Mouse (Mus musculus) forebrain, embryonic 13.5 days (tissue): Measurements from ENCODE around the gene Efnb2. TPM values are rescaled to one million over a fixed set of nuclear protein-coding genes. Genes with fewer than 3 reads are reported as not detected.

Experiments used
- ATAC-seq: fragments of 200-750 bp; cut with Nextera tagmentation; 2 replicates; pipeline ENCODE4 v1.8.0; 2017
- H3K27ac ChIP-seq: fragments of 300-500 bp; sonication (generic); 2 replicates; pipeline ENCODE4 v1.5.1; 2015; ENCODE audit warnings: inconsistent platforms, mild to moderate bottlenecking, moderate library complexity
- H3K27me3 ChIP-seq: fragments of 300-500 bp; sonication (generic); 2 replicates; pipeline ENCODE4 v1.6.1; 2015; ENCODE audit warnings: mild to moderate bottlenecking, inconsistent platforms
- H3K36me3 ChIP-seq: fragments of 300-500 bp; sonication (generic); 2 replicates; pipeline ENCODE4 v1.6.1; 2015; ENCODE audit warnings: mild to moderate bottlenecking, inconsistent platforms; ENCODE audit not compliant: poor library complexity, severe bottlenecking
- H3K4me1 ChIP-seq: fragments of 300-500 bp; sonication (generic); 2 replicates; pipeline ENCODE4 v1.6.1; 2015; ENCODE audit warnings: inconsistent platforms
- H3K4me2 ChIP-seq: fragments of 300-500 bp; sonication (generic); 2 replicates; pipeline ENCODE4 v1.6.1; 2015; ENCODE audit warnings: inconsistent platforms, mild to moderate bottlenecking, moderate library complexity
- H3K4me3 ChIP-seq: fragments of 300-500 bp; sonication (generic); 2 replicates; pipeline ENCODE4 v1.5.1; 2015; ENCODE audit warnings: mild to moderate bottlenecking, inconsistent platforms
- H3K9ac ChIP-seq: fragments of 300-500 bp; sonication (generic); 2 replicates; pipeline ENCODE4 v1.6.1; 2015; ENCODE audit warnings: mild to moderate bottlenecking, inconsistent platforms
- H3K9me3 ChIP-seq: fragments of 300-500 bp; sonication (generic); replicated peaks from 2 replicates; pipeline ENCODE4 v1.6.1; 2016; ENCODE audit warnings: inconsistent platforms
- WGBS: fragments of 180-500 bp; shearing (Covaris S2); methylation state at CpG from one replicate; pipeline ENCODE4 v1.1.7; 2015; 5-methylcytosine and 5-hydroxymethylcytosine counted together
- polyA plus RNA-seq: library from polyadenylated mRNA; unstranded; fragments of >200 nt; fragmentation: Nextera tagmentation; extraction: Ambion mirVana; gene quantifications from 2 replicates; pipeline ENCODE4 v1.2.1, GENCODE M21; 2015

The Efnb2 gene
- 41.7 and 46.8 TPM in 2 replicates for polyA plus RNA-seq

DNA sequence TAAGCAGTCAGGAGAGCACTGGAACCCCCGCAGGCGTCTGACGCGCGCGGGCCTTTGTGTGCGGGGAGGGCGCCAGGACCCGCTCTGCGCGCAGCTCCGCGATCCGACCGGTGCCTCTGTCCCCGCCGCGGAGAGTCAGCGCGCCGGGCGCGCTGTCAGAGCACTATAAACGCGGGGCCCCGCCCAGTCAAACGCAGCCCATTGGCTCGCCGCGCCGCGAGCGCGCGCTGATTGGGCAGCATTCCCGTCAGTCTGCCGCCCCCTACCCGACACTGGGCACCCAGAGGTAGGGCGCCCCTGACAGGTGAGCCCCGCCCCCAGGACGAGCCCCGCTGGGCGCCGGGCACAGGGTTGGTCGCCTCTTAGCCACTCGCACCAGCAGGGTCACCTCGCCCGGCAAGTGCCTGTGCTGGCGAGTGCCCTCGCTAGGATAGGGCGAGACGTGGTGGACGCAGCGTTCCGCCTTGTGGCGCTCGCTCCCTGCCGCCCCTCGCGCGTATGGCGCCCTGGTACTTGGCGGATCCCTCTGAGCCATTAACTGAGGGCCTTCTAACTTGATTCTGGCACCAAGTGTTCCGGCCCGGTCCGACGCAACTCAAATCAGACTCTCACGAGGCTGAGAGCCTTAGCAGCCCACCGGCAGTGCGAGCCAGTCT, at the start of gene Efnb2:
Gene Efnb2, minus strand, starts transcription at position 140 of the 656 bp plus-strand sequence.
- Histone ChIP-seq H3K27ac (peak within 1 kb of the TSS; percentile 91), H3K9me3 (no peaks in the 10 kb centered on the region), H3K4me3 (peak within 1 kb of the TSS; percentile 99), H3K4me1 (peaks cover 9% of the 10 kb centered on the region), H3K36me3 (peaks cover 7% of the 10 kb centered on the region; the same call in 1 of the 2 replicates), H3K4me2 (peak within 1 kb of the TSS; percentile 86), H3K9ac (peak within 1 kb of the TSS; percentile 99), H3K27me3 (no peaks in the 10 kb centered on the region)
- WGBS: 0% methylated on average over 50 of the region's 70 CpGs
- peak; percentile 94 for ATAC-seq

DNA sequence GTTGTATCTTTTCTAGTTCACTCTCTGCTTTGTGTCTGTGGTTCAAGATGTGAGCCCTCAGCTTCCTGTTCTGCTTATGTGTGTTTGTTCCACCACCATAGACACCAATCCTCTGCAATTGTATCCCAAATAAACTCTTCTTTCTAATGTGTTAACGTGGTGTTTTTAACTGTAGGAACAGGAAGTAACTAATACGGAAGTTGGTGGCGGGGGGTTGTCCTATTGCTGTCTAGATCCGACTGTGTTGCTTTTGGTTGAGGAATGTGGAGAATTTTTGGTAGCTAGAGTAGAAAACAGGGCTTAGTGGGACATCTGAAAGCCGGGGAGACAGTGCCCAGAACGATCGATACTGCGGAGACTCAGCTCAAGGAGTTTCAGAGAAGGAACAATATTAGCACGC, 43.8 kb upstream of the Efnb2 start:
- H3K4me2 ChIP-seq: no peak overlapping the region
- no peak overlapping the region for H3K9ac ChIP-seq
- no peaks in the 10 kb centered on the region for H3K9me3 ChIP-seq
- no peaks in the 10 kb centered on the region for H3K4me1 ChIP-seq
- H3K36me3 ChIP-seq: no peaks in the 10 kb centered on the region
- no peak overlapping the region for H3K27ac ChIP-seq
- no peak overlapping the region for H3K4me3 ChIP-seq
- ATAC-seq: no peak
- WGBS: 78% methylated on average over 9 of the region's 9 CpGs
- no peaks in the 10 kb centered on the region for H3K27me3 ChIP-seq

DNA sequence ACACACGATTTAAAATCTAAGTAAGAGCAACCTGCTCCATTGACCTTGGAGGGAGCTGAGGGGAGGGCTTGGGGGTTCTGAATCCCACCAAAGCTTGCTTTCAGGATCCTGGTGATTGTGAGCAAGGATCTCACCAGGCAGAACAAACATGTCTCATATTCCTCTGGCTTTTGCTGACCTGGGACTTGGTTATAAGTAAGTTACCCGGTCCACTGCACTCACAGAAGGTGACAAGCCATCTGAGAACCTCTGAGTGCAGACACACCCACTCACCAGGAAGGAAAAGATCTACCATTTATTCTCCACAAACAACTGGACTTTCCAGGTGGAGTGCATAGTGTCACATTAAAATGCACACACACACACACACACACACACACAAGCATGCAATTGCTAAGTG, 42.6 kb upstream of the Efnb2 start:
- Histone ChIP-seq H3K9ac (no peak overlapping the region), H3K4me3 (no peak overlapping the region), H3K4me2 (no peak overlapping the region), H3K27me3 (no peaks in the 10 kb centered on the region), H3K9me3 (no peaks in the 10 kb centered on the region), H3K4me1 (no peaks in the 10 kb centered on the region), H3K36me3 (no peaks in the 10 kb centered on the region), H3K27ac (no peak overlapping the region)
- no peak for ATAC-seq
- WGBS: 81% methylated on average over 2 of the region's 2 CpGs

- no peaks in the 10 kb centered on the region for H3K9me3 ChIP-seq
- 95% methylated on average over 10 of the region's 10 CpGs for WGBS
- no peaks in the 10 kb centered on the region for H3K36me3 ChIP-seq
- no peak overlapping the region for H3K4me2 ChIP-seq
- H3K4me3 ChIP-seq: no peak overlapping the region
- no peak overlapping the region for H3K27ac ChIP-seq
- no peak for ATAC-seq
- no peaks in the 10 kb centered on the region for H3K27me3 ChIP-seq
- H3K4me1 ChIP-seq: no peaks in the 10 kb centered on the region
- H3K9ac ChIP-seq: no peak overlapping the region
Observed at GRCm38 (mm10) chr8:8700821-8701220, 39.8 kb upstream of the Efnb2 start.

DNA sequence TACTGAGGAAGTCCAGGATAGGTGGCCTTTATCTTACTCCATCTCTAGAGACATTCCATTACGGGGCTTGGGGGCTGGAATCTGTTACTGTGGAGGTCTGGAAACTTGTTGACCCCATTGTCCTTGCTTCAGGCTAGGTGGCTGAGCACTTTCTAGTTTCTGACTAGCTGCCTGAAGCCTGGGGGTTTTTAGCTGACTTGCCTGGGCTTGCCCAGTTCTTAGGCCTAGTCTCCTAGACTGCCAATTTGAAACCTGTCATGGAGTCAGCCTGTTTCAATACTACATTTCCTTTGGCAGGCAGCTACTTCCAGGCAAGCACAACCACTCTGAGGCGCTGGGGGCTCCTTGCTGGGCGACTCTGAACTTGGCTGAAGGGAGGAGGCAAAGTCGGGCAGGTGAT, 39.2 kb upstream of the Efnb2 start:
- no peaks in the 10 kb centered on the region for H3K36me3 ChIP-seq
- no peak for ATAC-seq
- no peak overlapping the region for H3K4me2 ChIP-seq
- 83% methylated on average over 4 of the region's 4 CpGs for WGBS
- no peak overlapping the region for H3K27ac ChIP-seq
- no peaks in the 10 kb centered on the region for H3K4me1 ChIP-seq
- H3K9me3 ChIP-seq: no peaks in the 10 kb centered on the region
- no peak overlapping the region for H3K4me3 ChIP-seq
- H3K9ac ChIP-seq: no peak overlapping the region
- no peaks in the 10 kb centered on the region for H3K27me3 ChIP-seq

DNA sequence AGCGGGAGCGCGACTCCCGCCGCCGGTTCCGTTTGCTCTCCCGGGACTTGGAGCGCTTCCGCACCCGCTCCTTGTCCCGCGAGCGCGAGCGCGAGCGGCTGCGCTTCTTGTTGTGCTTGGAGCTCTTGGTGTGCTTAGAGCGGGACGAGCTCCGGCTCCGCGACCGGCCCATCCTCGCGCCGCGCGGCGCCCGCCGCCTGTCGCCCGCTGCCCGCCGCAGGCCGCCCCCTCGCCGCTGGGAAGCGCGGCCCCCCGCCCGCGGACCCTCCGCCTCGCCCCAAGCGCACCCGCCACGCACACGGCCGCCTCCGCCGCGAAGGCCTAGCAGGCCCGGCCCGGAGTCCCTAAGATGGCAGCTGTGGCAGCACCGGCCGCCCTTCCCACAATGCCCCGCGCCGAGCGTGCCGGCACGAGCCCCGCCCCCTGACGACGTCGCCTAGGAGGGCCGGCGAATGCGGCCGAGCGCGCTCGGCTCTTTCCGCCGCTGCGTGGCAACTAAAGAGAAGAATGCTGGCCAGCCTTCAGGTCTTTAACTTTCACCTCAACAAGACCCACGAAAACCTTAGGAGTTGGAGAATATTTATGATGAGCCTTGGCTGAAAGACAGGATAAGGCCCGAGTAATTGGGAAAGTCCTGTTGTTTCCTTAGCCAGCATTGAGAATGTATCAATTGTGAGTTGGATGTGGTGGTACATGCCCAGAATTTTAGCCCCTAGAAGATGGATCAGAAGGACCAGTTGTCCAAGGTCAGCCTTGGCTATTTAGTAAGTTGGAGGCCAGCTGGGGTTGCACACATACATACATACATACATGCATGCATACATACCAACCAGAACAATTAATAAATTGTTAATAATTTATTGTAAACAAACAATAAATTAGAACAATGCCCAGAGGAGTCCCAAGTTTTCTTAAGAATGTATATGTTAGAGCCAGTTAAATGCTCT, 29.4 kb upstream of the Efnb2 start, which contains the start of gene Arglu1:
Gene Arglu1, minus strand, starts transcription at position 376 of the 947 bp plus-strand sequence.
- Histone ChIP-seq H3K36me3 (no peaks in the 10 kb centered on the region), H3K27ac (peak within 1 kb of the TSS; percentile 97), H3K4me1 (peaks cover 42% of the 10 kb centered on the region), H3K27me3 (no peaks in the 10 kb centered on the region), H3K4me2 (peak within 1 kb of the TSS; percentile 74), H3K9me3 (no peaks in the 10 kb centered on the region), H3K9ac (peak within 1 kb of the TSS; percentile 99), H3K4me3 (peak within 1 kb of the TSS; percentile 69)
- WGBS: under 1% methylated on average over 64 of the region's 81 CpGs
- ATAC-seq: peak; percentile 97

DNA sequence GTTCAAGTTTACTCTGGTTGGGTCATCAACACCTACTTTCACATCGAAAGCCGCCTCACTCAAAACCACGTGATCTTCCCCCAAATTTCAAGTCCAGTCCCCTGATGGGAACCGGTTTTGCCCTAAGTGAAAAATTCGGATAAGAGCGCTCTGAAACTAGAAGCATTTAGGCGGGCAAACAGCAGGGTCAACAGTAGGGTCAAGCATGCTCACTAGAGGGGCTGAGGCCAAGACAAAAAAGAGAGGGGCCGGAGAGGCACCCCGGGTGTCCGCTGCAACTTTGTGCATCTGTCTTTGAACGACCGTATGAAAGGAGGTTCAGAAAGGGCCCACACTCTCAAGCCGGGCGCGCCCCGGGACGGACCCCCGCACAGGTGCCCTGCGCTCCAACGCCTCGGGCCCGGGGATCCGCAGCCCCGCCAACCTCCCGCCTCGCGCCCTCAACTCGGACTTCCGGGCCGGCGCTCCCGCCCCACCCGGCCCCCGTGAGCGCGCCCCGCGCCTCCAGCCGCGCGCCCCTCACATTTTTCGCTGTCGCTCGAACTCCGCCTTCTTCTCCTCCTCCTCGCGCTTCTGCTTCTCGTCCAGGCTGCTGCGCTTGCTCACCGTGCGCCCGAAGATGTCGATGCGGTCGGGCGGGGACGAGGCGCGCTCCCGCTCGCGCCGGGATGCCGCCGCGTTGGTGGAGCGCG, 28.6 kb upstream of the Efnb2 start:
- WGBS: under 1% methylated on average over 43 of the region's 68 CpGs
- H3K36me3 ChIP-seq: no peaks in the 10 kb centered on the region
- peaks cover 47% of the 10 kb centered on the region for H3K4me1 ChIP-seq
- H3K27me3 ChIP-seq: no peaks in the 10 kb centered on the region
- no peaks in the 10 kb centered on the region for H3K9me3 ChIP-seq
- H3K4me2 ChIP-seq: peak overlapping the region; percentile 74
- H3K27ac ChIP-seq: peak overlapping the region; percentile 97
- H3K4me3 ChIP-seq: peak overlapping the region; percentile 69
- peak overlapping the region; percentile 99 for H3K9ac ChIP-seq
- peak; percentile 75 for ATAC-seq

DNA sequence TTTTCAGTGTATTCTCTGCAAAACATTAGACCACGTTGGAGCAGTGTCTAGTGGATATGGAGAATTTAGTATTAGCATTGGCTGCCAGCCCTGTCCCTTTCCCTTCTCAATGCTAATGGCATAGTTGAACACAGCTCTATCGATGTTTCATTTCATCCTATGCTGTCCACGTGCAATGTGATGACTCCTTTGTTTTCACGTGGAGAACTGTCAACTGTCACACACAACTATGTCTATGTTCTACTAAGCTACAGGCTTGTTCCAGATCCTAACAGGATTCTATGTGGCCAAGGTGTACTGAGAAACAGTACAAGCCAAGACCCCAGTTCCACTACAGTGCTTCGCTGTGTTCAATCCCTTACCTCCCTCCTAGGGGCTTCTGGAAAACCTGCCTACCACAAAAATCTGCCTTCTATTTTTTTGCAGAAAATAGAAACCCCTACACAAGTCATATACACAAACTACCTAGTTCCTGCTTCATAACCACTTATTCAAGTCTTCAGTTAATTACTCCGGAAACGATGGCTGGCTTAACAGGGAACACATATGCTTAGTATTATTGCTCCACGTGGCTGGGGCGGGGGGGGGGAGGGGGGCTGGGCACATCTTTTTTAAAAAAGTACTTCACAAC, 27.9 kb upstream of the Efnb2 start:
- no peaks in the 10 kb centered on the region for H3K36me3 ChIP-seq
- peak overlapping the region; percentile 69 for H3K4me3 ChIP-seq
- H3K9me3 ChIP-seq: no peaks in the 10 kb centered on the region
- H3K27ac ChIP-seq: no peak overlapping the region
- peak overlapping the region; percentile 74 for H3K4me2 ChIP-seq
- H3K9ac ChIP-seq: peak overlapping the region; percentile 99
- H3K4me1 ChIP-seq: peaks cover 50% of the 10 kb centered on the region
- 10% methylated on average over 9 of the region's 9 CpGs for WGBS
- peak; percentile 0; the same call in 1 of the 2 replicates for ATAC-seq
- no peaks in the 10 kb centered on the region for H3K27me3 ChIP-seq

GRCm38 (mm10) chr8:8685517-8685916, 24.5 kb upstream of the Efnb2 start:
- peaks cover 27% of the 10 kb centered on the region for H3K36me3 ChIP-seq
- H3K4me2 ChIP-seq: peak overlapping the region; percentile 27
- no peaks in the 10 kb centered on the region for H3K27me3 ChIP-seq
- WGBS: 90% methylated on average over 2 of the region's 2 CpGs
- H3K9ac ChIP-seq: no peak overlapping the region
- H3K9me3 ChIP-seq: no peaks in the 10 kb centered on the region
- H3K4me1 ChIP-seq: peaks cover 47% of the 10 kb centered on the region
- ATAC-seq: no peak
- H3K27ac ChIP-seq: no peak overlapping the region
- H3K4me3 ChIP-seq: no peak overlapping the region

GRCm38 (mm10) chr8:8682697-8683096, 21.7 kb upstream of the Efnb2 start:
- H3K4me1 ChIP-seq: peaks cover 31% of the 10 kb centered on the region
- ATAC-seq: no peak
- no peaks in the 10 kb centered on the region for H3K27me3 ChIP-seq
- H3K4me3 ChIP-seq: no peak overlapping the region
- H3K4me2 ChIP-seq: no peak overlapping the region
- H3K9ac ChIP-seq: no peak overlapping the region
- WGBS: 88% methylated on average over 3 of the region's 3 CpGs
- H3K9me3 ChIP-seq: no peaks in the 10 kb centered on the region
- H3K36me3 ChIP-seq: peaks cover 46% of the 10 kb centered on the region
- H3K27ac ChIP-seq: no peak overlapping the region

DNA sequence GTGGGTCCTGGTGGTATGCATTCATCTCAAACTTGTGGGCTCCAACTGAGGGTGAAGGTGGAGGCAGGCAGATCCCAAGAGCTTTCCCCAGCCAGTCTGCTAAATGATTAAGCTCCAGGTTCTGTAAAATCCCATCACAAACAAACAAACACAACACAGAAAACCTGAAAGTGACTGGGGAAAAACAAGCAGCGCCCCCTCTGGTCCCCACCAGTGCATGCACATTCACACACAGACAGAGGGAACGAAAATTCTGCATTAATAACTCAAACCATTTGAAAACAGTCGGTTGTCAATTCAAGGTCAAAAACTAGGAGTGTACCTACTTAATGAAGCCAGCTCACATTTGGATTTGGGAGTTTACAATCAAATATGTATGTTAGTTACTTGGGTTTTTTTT, 17.2 kb upstream of the Efnb2 start:
- 88% methylated on average over 3 of the region's 3 CpGs for WGBS
- Histone ChIP-seq H3K4me2 (no peak overlapping the region), H3K9me3 (no peaks in the 10 kb centered on the region), H3K27me3 (no peaks in the 10 kb centered on the region), H3K9ac (no peak overlapping the region), H3K4me3 (no peak overlapping the region), H3K4me1 (no peaks in the 10 kb centered on the region), H3K36me3 (peaks cover 77% of the 10 kb centered on the region), H3K27ac (no peak overlapping the region)
- ATAC-seq: no peak
